Mouse (Mus musculus) ovary, postnatal 14 days (tissue): ENCODE data around the gene Amph.
"Not testable (repeated sequence)": the region's sequence is repeated elsewhere in the genome, so short reads cannot be mapped to it uniquely, and the experiment has no call there.

Source experiments
- DNase-seq: peaks from one replicate; pipeline ENCODE4 v3.0.0; 2022; ENCODE audit warnings: low spot score

Gene Amph

DNA sequence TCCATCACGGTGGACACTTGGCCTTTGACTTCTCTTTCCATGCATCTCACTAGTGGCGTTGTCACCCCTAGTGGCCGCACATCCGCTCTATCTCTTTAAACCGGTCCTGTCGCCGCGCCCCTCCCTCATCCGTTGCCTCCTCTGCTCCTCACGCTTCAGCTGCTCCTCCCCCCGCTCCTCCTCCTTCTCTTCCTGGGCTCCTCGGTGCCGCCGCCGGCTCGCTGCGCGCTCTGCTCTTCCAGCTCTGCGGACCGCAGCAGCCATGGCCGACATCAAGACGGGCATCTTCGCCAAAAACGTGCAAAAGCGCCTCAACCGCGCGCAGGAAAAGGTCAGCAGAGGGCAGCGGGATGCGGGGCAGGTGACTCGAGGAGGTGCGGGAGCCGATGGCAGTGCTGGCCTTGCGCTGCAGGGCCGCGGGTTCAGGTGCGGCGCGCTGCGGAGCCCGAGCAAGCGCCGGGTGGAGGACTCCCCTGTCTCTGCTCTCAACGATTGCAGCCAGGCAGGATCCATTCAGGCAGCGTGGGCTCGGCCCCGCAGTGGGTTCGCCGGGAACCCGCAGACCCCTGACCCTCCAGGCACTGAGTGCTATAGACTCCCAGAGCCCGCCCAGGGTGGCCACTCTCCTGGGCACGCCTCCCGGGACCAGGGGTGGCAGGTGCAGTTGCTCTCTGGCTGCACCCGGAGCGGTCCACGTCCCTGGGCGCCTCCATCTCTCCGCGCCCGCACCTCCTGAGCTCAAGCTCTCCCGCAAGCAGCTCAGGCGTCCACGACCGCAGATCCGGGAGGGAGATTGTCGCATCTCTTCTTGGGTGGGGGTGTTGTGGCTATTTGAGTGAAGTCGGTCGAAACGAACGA, at the start of gene Amph:
Gene Amph (plus strand): TSS at position 35 of the 858 bp plus-strand sequence.
- DNase-seq: peak; percentile 21

DNA sequence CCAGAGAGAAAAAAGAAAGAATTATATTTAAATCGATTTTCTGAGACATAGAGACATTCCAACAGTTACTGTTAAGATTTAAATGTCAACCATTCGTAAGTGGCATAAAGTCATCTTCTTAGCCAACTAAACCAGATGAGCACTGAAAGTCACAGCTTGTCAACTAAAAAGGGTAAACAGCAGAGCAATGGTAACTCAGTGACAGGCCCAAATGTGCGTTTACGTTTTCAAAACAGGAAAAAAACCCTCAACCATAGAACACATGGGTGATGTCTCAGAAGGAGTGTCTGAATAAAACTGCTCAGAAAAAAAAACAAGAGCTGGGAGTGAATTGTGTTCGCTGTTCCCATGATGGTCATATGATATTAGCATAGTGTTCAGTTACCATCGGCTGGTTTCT, 44.4 kb upstream of the Amph start:
- DNase-seq: no peak

DNA sequence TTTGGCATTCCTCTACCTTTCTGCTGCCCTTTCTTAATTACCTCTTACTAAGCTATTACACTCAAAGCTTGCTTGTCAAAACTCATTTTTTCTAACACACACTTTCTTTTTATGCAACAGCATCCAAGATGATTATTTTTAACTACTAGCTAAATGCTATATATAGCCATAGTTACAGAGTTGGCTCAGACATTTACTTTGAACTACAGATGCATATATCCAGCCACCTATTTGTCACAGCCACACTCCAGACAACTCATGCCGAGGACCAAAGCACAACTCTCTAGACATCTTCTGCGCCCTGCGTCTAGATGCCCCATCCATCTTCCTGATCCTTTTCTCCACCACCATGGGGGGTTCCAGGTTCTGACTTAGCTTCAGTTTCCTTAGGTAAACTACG, 33.2 kb upstream of the Amph start:
- no peak for DNase-seq

DNA sequence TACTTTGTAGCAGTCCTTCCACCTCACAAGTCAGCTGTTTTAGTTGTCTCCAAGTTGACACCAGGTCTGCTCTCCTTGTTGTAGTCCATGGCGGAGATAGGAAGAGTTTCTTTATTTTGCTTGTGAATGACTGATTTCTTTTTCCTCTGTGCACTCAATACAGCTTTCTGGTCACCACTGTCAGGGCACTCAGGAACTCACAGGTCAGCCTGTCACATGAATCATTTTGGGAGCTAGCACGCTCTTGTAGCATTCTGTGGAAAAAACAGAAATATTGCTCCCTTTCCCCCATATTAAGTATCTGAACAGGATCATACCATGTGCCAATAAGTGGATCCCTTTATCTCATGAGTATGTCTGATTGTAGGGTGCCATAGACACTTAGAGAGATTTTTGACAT, 14.8 kb upstream of the Amph start:
- not testable (repeated sequence) for DNase-seq

DNA sequence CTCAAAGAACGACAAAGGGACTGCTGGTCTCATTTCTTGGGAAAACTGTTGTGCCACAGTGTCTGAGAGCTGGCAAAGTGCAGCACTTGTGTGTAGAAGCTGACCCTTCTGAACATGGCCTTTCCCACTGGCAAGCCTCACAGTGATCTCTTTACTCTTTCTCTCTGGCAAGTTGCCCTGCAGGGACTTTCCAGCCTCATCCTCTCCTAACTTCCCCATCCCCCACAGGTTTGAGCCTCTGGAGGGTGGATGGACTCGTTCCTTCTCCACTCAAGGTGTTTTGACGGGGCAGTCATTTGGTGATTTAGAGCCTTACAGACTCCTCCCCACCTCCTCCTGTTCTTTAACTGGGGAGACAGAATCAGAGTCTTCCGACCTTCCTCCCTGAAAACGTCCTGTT, 319 bp upstream of the Amph start:
- DNase-seq: no peak

DNA sequence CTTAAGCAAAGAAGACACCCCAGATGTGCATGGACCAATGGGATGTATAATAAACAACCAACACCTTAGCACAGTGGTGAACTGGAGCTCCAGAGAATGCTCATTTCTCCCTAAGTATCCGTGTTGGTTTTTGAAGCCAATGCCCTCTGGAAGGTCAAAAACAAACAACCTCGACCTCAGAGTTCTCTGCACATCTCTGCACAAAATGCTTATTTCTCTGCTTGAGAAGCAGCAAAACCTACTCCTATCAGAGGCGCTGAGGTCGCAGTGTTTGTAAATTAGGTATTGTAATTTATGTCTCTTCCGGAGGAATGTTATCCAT, 985 bp downstream of the Amph start:
- no peak for DNase-seq

DNA sequence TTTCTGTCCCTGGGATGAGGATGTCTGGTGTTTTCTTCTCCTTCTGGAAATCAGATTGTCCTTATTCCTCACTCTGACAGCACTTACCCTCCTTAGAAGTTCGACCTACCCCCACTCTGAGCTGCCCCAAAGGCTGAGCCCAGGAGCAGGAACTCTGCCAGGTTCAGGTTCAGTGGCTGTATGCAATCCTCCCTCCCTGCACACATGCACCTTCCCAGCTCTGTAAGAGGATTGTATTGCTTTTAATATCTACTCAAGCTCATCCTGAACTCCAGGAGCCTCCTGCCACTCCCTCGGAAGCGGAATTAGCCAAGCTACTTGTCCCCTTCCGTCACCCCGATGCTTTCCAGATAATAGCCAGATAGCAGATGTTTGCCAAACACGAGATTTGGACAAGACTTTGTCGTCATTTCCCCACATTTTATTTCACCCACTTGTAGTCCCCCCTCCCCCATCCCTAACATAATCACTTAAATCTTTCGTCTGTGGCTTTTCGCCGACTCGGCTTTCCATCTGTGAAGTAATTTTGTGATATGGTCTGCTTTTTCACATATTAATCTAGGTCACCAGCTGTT, 1.7 kb downstream of the Amph start:
- DNase-seq: no peak

DNA sequence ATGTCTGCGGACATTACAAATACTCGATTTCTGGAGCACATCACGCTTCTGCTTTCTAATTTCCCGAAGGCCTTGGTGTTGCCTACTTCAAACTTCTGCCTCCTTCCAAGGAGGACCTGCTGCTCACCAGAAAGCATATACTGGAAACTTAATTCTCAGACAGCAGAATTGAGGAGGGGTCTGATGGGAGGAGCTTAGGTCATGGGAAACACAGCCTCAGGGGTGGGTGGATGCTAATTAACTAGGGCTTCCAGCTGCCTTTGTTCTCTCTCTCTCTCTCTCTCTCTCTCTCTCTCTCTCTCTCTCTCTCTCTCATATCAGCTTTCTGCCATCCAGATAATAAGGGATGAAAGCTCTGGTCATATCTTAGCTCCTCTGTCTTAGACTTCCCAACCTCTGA, 5.6 kb downstream of the Amph start:
- DNase-seq: no peak

DNA sequence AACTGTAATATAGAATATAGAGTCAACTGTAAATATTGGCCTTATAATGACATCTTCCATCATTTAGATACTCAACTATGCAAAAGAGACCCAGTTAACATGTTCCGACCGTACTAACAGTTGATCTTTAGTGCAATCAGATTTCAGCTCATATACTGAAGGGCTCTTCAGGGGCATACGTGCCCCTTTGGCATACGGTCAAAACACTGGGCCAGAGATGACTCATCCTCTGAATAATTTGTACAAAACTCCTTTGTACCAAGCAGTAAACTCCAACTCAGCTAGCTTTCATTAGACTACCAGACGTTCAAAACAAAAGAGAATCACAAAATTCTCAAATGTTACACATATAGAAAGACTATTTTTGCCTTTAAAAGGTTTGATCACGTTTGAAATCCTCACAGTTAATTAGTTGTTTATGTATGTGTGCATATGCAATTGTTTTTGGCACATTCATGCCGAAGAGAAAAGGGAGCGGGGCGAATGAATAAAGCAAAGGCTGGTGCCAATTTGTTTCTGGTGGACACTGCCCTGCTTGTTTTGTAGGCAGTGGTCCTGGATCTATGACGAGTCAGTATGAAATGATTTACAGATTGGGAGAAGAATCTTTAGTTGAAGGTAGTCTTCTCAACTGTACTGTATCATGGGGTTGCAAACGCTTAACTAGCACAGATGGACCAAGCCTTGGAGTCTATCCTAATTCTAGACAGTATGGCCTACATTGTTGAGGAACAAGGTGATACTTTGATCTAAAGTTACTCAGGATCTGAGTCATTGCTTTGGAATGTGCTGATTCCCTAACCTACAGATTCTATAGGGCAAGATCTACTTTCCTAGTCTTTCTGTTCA, 8.3 kb downstream of the Amph start:
- DNase-seq: no peak

DNA sequence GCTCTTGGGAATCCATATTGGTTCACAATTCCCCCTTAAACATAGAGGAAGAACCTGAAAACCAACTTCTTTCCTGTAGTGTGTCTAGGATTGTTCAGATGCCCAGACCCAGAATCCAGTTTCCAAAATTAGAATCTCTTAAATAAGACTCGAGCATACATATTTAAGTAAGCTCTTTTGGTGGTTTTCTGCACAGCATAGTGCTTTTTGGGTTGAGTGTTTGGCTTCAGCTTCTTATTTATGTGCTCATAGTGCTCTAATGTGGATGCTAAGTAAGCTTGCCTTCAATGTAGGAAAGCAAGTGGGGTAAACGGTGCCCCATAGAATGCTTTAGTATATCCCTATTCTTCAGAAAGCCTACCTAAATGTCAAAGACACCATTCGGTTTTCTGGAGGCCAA, 9.0 kb downstream of the Amph start:
- DNase-seq: no peak

DNA sequence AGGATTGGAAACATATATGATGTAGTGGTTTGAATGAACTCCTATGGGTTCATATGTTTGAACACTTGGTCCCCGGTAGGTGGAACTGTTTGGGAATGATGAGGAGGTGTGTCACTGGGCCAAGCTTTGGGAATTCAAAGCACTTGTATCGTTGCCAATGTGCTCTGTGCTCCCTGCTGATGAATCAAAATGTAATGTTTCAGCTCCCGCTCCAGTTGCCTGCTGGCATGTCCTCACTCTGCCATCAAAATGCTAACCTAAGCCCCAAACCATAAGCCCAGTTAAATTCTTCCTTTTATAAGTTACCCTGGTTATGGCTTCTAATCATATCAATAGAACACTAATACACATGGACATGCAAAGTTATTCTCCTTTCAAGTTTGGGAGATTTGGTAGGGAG, 24.6 kb downstream of the Amph start:
- DNase-seq: no peak

DNA sequence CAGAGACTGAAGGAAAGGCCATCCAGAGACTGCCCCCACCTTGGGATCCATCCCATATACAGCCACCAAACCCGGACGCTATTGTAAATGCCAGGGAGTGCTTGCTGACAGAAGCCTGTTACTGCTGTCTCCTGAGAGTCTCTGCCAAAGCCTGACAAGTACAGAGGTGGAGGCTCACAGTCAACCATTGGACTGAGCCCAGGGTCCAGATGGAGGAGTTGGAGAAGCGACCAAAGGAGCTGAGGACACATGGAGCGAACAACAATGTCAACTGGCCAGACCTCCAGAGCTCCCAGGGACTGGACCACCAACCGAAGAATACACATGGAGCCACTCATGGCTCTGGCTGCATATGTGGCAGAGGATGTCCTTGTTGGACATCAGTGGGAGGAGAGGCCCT, 26.3 kb downstream of the Amph start:
- no peak for DNase-seq

DNA sequence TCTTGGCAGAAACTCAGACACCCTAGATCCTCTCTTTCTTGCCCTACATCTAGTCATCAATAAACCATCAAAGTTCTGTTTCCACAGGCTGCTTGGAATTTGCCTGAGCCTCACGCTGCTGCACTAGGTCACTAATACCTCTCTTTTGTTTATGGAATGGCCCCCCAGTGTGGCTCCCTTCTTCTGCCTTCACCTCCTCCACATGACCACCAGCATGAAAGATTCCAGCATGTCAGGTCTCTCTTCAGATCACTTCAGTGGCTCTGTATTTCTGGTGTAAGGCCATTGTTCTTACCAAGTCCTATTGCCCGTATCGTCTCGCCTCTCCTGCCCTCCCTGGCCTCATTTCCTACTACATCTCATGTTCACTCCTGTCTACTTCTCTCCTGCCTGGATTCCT, 39.3 kb downstream of the Amph start:
- no peak for DNase-seq

DNA sequence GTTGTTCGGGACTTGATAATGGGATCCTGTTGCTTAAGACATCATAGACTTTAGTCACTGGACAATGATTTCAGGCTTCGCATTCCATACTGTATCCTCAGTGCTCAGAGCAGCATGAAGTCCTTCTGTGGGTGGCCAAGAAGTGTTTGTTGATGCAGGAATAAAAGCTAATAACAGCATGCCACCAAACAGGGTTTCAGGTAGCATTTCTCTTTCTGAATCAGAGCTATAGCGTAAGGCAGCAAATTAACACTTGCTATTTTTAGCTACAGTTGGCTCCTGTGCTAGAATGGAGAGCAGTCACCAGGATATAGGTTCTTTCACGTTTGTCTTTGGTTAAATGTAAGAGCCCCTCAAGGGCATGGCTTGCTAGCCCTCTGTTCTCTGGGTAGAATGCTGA, 40.3 kb downstream of the Amph start:
- no peak for DNase-seq

DNA sequence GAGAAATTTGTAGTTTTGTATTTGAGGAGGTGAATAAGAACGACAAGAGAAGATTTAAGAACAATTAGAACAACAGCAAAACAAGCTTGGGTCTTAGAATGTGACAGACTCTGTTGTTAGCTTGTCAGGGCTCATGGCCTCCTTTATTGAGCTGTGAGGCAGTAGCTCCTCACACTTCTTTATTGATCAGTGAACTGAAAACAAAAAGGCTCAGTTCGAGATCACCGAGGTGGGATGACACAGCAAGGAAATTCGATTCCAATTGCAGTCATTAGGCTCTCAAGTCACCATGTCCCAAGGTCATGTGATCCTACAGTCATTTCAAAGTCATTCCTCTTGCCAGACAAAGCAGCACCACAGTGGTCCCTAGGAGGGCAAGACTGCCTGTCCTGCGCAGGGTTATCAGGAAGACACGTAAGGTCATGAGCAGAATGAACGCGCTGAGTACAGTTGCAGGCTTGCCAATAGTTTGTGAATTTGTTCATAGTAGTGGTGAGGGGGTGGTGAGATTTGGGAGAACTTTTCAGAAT, 41.2 kb downstream of the Amph start:
- no peak for DNase-seq

DNA sequence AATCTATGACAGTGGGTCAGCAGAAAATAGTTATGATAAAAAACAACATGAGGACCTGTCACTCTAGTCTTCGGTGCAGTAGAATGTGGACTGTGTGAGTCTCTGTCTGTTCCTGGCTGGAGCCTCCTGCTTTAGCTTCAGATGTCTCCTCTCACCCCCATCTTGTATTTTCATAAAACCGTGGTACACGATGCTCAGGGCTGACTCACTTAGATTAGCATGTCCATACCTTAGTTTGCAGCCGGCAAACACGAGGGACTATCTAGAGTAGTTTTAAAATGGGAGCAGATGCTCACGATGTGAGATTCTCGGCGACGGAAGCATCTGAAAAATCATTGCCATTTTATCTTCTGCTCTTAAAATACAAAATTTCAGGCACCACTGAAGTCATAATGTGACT, 54.5 kb downstream of the Amph start:
- no peak for DNase-seq

DNA sequence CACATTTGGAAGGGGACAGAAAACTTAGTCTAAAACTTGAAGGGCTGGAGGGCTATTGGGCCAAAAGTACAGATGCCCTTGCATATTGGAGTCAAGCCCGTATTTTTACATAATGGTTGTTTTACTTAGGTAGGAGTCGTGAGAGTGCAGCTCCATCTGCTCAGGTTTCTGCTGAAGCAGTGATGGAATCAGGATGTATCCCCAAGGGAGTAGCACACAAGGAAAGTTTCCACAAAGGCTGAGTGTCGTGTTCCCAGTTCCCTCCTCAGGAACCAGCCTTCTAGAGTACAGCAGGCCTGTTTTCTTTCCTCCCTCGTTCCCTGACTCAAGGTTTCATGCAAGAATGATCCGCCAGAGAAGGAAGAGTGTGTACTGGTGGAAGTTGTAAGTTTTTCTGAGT, 56.4 kb downstream of the Amph start:
- no peak for DNase-seq

DNA sequence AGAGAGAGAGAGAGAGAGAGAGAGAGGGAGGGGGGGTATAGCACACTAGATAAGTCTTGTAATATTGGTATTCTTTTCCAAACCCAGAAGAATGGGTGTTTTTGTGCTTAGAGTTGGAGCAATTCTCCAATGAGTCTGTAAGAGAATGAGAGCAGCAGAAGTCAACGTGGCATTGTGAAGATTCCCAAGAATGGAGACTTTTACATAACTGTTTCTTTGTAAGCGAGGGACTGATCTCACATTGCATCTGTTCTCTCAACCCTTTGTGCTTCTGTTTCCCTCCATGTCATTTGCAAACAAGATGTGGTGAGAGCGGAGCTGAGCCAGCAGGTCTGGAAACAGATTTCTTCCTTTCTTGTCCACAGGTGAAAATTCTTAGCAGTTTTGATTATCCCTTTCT, 60.4 kb downstream of the Amph start:
- no peak for DNase-seq

DNA sequence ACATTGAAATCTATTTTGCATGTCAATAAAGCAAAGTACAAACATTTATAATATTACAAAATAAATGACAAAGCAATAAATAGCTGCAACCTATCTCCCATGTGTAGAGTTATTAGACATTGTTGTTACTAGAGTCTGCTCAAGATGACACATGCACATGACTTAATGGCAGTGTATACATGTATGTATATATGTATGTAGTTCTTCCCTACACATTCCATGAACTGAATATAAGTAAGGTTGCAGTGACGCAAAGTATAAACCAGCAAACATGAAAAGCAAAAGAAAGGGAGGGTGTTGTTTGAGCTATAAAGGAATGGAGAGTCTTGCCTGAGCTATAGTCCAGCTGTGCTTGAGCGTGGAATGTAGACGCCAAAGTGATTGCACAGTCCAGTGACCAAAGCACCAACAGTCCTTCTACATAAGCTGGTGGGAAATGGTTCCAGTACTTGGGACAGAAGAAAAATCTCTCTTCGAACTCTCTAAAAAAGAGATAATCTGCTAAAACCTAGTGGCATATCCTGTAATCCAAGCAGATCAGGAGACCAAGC, 66.9 kb downstream of the Amph start:
- no peak for DNase-seq

DNA sequence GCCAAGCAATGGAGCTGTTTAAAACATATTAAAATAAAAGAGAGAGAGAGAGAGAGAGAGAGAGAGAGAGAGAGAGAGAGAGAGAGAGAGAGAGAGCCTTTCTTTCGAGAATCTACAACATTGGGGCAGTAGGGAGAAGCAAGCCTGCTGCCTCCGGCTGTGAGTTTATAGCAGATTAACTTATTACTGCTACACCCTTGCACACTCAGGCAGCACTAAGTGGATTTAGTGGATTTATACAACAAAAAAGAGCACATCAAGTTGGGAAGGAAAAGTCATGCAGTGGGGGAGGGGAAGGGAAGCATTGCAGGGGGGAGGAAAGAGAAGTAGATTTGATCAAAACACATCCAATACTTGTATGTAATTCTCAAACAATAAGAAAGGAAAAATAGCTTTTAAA, 73.5 kb downstream of the Amph start:
- no peak for DNase-seq

DNA sequence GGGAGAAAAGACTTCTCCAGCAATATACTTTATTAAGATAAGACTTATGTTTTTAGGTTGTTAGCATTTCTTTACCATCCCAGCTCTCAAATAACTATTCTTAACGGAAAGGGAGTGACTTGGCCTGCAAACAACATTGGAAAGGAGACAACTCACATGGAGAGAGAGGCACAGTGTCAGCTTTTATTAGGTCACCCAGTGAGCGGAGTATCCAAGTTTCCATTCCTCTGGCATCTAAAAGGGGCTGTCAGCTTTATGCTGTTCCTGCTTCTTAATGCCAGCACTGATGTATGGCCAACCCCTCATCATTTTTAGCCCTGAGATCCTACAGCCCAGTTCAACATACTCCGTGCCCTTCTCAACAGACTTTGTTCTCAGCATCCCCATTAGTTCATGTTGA, 74.3 kb downstream of the Amph start:
- DNase-seq: no peak

DNA sequence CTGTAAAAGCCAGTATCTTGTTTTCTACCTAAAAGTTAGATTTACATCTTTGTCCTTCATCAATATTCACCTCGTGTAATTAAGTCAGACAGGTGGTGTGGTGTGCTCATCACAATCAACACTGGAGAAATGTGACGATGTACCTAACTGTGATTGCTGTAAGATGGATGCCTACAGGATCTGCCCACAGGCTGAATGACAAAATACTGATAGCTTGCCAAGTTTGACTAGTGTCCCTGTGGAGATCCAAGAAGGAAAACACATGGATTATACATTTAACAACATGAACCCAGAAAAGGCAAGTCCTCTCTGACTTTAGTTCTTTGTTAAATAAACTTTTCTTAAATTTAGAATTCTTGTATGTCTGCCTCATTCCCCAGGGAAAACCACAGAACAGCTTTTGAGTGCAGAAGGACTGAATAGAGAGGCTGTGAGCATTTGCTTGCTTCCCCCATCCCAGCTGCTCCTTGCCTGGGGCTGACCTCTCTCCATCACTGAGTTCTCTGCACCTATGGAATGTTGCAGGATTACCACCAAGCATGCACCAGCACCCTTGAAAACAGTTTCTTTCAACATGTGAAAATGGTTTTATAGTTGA, 77.2 kb downstream of the Amph start:
- no peak for DNase-seq
